Mouse (Mus musculus) intestine, embryonic 16.5 days (tissue): ENCODE data around the gene Tmem102. TPM values are rescaled to one million over a fixed set of nuclear protein-coding genes. Genes with fewer than 3 reads are reported as not detected.
A peak's percentile ranks its signal among the peaks of the same experiment; 100 is the strongest.

Source experiments
- ATAC-seq: fragments of 200-750 bp; cut with Nextera tagmentation; 2 replicates; pipeline ENCODE4 v1.8.0; 2017; ENCODE audit warnings: moderate TSS enrichment, moderate library complexity
- H3K27ac ChIP-seq: fragments of 300-500 bp; sonication (generic); 2 replicates; pipeline ENCODE4 v1.5.1; 2014; ENCODE audit warnings: mild to moderate bottlenecking, low read length
- H3K27me3 ChIP-seq: fragments of 300-500 bp; sonication (generic); replicated peaks from 2 replicates; pipeline ENCODE4 v1.6.1; 2014; ENCODE audit warnings: low read length, control low read depth, mixed read lengths; ENCODE audit not compliant: control insufficient read depth, insufficient read depth
- H3K36me3 ChIP-seq: fragments of 300-500 bp; sonication (generic); 2 replicates; pipeline ENCODE4 v1.6.1; 2014; ENCODE audit warnings: low read length, control low read depth; ENCODE audit not compliant: control insufficient read depth, insufficient read depth
- H3K4me1 ChIP-seq: fragments of 300-500 bp; sonication (generic); 2 replicates; pipeline ENCODE4 v1.6.1; 2014; ENCODE audit warnings: low read length, control low read depth, mixed read lengths; ENCODE audit not compliant: control insufficient read depth, insufficient read depth
- H3K4me2 ChIP-seq: fragments of 300-500 bp; sonication (generic); 2 replicates; pipeline ENCODE4 v1.6.1; 2014; ENCODE audit warnings: low read depth, low read length, control low read depth
- H3K4me3 ChIP-seq: fragments of 300-500 bp; sonication (generic); 2 replicates; pipeline ENCODE4 v1.5.1; 2014; ENCODE audit warnings: mild to moderate bottlenecking, low read length
- H3K9ac ChIP-seq: fragments of 300-500 bp; sonication (generic); 2 replicates; pipeline ENCODE4 v1.6.1; 2014; ENCODE audit warnings: low read depth, low read length
- H3K9me3 ChIP-seq: fragments of 300-500 bp; sonication (generic); 2 replicates; pipeline ENCODE4 v1.6.1; 2016; ENCODE audit warnings: low read length, control low read depth; ENCODE audit not compliant: control insufficient read depth
- WGBS: fragments of 180-500 bp; shearing (Covaris S2); extraction: QIAGEN DNeasy Blood & Tissue Kit; methylation state at CpG from one replicate; pipeline ENCODE4 v1.1.7; 2014; 5-methylcytosine and 5-hydroxymethylcytosine counted together
- polyA plus RNA-seq: library from polyadenylated mRNA; unstranded; fragments of >200 nt; fragmentation: Nextera tagmentation; extraction: Ambion mirVana; gene quantifications from 2 replicates; pipeline ENCODE4 v1.2.1, GENCODE M21; 2015

Gene Tmem102
- polyA plus RNA-seq, 1 experiment from 2014 or later: 34.6 TPM

GRCm38 (mm10) chr11:69758090-69758456, 47.4 kb downstream of the Tmem102 start:
- ATAC-seq: peak; percentile 89
- 0% methylated on average over 26 of the region's 26 CpGs for whole genome bisulfite sequencing
- Histone ChIP-seq H3K27me3 (no peaks in the 10 kb centered on the region), H3K36me3 (no peaks in the 10 kb centered on the region), H3K9ac (peak overlapping the region; percentile 75), H3K4me2 (peak overlapping the region; percentile 63), H3K27ac (peak overlapping the region; percentile 98), H3K4me3 (peak overlapping the region; percentile 58), H3K9me3 (no peaks in the 10 kb centered on the region), H3K4me1 (peaks cover 32% of the 10 kb centered on the region)

GRCm38 (mm10) chr11:69757303-69758089, 47.9 kb downstream of the Tmem102 start:
- peak overlapping the region; percentile 75 for H3K9ac ChIP-seq
- no peak for ATAC-seq
- H3K4me2 ChIP-seq: peak overlapping the region; percentile 63
- H3K27me3 ChIP-seq: no peaks in the 10 kb centered on the region
- peak overlapping the region; percentile 58 for H3K4me3 ChIP-seq
- 41% methylated on average over 9 of the region's 9 CpGs for WGBS
- H3K36me3 ChIP-seq: no peaks in the 10 kb centered on the region
- peaks cover 38% of the 10 kb centered on the region for H3K4me1 ChIP-seq
- H3K27ac ChIP-seq: peak overlapping the region; percentile 98
- no peaks in the 10 kb centered on the region for H3K9me3 ChIP-seq

GRCm38 (mm10) chr11:69754701-69755100, 50.7 kb downstream of the Tmem102 start:
- 53% methylated on average over 3 of the region's 3 CpGs for WGBS
- no peaks in the 10 kb centered on the region for H3K27me3 ChIP-seq
- H3K4me2 ChIP-seq: no peak overlapping the region
- H3K27ac ChIP-seq: no peak overlapping the region
- no peak overlapping the region for H3K4me3 ChIP-seq
- no peak for ATAC-seq
- H3K4me1 ChIP-seq: peaks cover 33% of the 10 kb centered on the region
- no peaks in the 10 kb centered on the region for H3K36me3 ChIP-seq
- H3K9me3 ChIP-seq: no peaks in the 10 kb centered on the region
- H3K9ac ChIP-seq: no peak overlapping the region

GRCm38 (mm10) chr11:69754233-69754632, 51.2 kb downstream of the Tmem102 start:
- Histone ChIP-seq H3K9me3 (no peaks in the 10 kb centered on the region), H3K27me3 (no peaks in the 10 kb centered on the region), H3K36me3 (no peaks in the 10 kb centered on the region), H3K4me1 (peaks cover 30% of the 10 kb centered on the region), H3K4me3 (no peak overlapping the region), H3K27ac (no peak overlapping the region), H3K4me2 (no peak overlapping the region), H3K9ac (no peak overlapping the region)
- ATAC-seq: no peak
- WGBS: 86% methylated on average over 5 of the region's 5 CpGs

Other genes with a start within 250 kb of the Tmem102 start
- gene Efnb3, start 245.4 kb downstream of the Tmem102 start, polyA plus RNA-seq: 6.3 and 6.8 TPM in 2 replicates
- 24.5 and 26.6 TPM in 2 replicates for gene Wrap53, start 225.4 kb downstream of the Tmem102 start, polyA plus RNA-seq
- gene Trp53, start 225.3 kb downstream of the Tmem102 start, polyA plus RNA-seq: 132 and 148 TPM in 2 replicates
- gene Atp1b2, start 199.7 kb downstream of the Tmem102 start, polyA plus RNA-seq: 6.6 and 6.8 TPM in 2 replicates
- 0.10 and 0.72 TPM in 2 replicates for gene Shbg, start 187.7 kb downstream of the Tmem102 start, polyA plus RNA-seq
- 15.4 and 18.1 TPM in 2 replicates for gene Sat2, start 183.6 kb downstream of the Tmem102 start, polyA plus RNA-seq
- 12.1 and 12.6 TPM in 2 replicates for gene Fxr2, start 172.6 kb downstream of the Tmem102 start, polyA plus RNA-seq
- gene Sox15, start 150.3 kb downstream of the Tmem102 start, polyA plus RNA-seq: not detected in 2 replicates
- gene Mpdu1, start 143.0 kb downstream of the Tmem102 start, polyA plus RNA-seq: 68.3 and 69.9 TPM in 2 replicates
- gene Cd68, start 139.5 kb downstream of the Tmem102 start, polyA plus RNA-seq: 14.0 and 14.7 TPM in 2 replicates
- 524 and 563 TPM in 2 replicates for gene Eif4a1, start 133.2 kb downstream of the Tmem102 start, polyA plus RNA-seq
- 51.8 and 60.3 TPM in 2 replicates for gene Senp3, start 123.5 kb downstream of the Tmem102 start, polyA plus RNA-seq
- gene Tnfsf13, start 119.8 kb downstream of the Tmem102 start, polyA plus RNA-seq: 0.44 and 0.57 TPM in 2 replicates
- 6.0 and 6.3 TPM in 2 replicates for gene Tnfsf12, start 109.8 kb downstream of the Tmem102 start, polyA plus RNA-seq
- gene Tnfsfm13, start 109.5 kb downstream of the Tmem102 start, polyA plus RNA-seq: 3.0 and 3.3 TPM in 2 replicates
- gene Polr2a, start 47.0 kb downstream of the Tmem102 start, polyA plus RNA-seq: 14.8 and 16.8 TPM in 2 replicates
- 0.13 and 0.16 TPM in 2 replicates for gene Slc35g3, start 43.7 kb downstream of the Tmem102 start, polyA plus RNA-seq
- gene Zbtb4, start 39.7 kb downstream of the Tmem102 start, polyA plus RNA-seq: 2.3 and 2.4 TPM in 2 replicates
- 3.9 and 4.7 TPM in 2 replicates for gene Chrnb1, start 9.7 kb downstream of the Tmem102 start, polyA plus RNA-seq
- gene Fgf11, start 3.8 kb downstream of the Tmem102 start, polyA plus RNA-seq: 1.3 and 1.4 TPM in 2 replicates
- gene Gm39566, start 9.7 kb upstream of the Tmem102 start, polyA plus RNA-seq: not detected in 2 replicates
- gene Spem2, start 12.8 kb upstream of the Tmem102 start, polyA plus RNA-seq: not detected in 2 replicates
- gene Spem1, start 16.6 kb upstream of the Tmem102 start, polyA plus RNA-seq: 0.22 TPM in 1 of 2 replicates, not detected in the other
- 3.4 and 4.1 TPM in 2 replicates for gene Nlgn2, start 32.2 kb upstream of the Tmem102 start, polyA plus RNA-seq
- 470 and 476 TPM in 2 replicates for gene Tmem256, start 32.9 kb upstream of the Tmem102 start, polyA plus RNA-seq
- gene Plscr3, start 40.8 kb upstream of the Tmem102 start, polyA plus RNA-seq: 73.0 and 75.2 TPM in 2 replicates
- gene Tnk1, start 53.1 kb upstream of the Tmem102 start, polyA plus RNA-seq: 20.5 and 23.5 TPM in 2 replicates
- gene Tmem95, start 72.4 kb upstream of the Tmem102 start, polyA plus RNA-seq: not detected in 2 replicates
- gene Kctd11, start 75.8 kb upstream of the Tmem102 start, polyA plus RNA-seq: 5.5 and 6.2 TPM in 2 replicates
- 4.2 and 5.2 TPM in 2 replicates for gene Acap1, start 89.9 kb upstream of the Tmem102 start, polyA plus RNA-seq
- gene 2810408A11Rik, start 95.4 kb upstream of the Tmem102 start, polyA plus RNA-seq: 4.7 and 5.4 TPM in 2 replicates
- 7.1 and 10.1 TPM in 2 replicates for gene Neurl4, start 95.4 kb upstream of the Tmem102 start, polyA plus RNA-seq
- 60.0 and 63.8 TPM in 2 replicates for gene Gps2, start 108.3 kb upstream of the Tmem102 start, polyA plus RNA-seq
- gene Eif5a, start 116.3 kb upstream of the Tmem102 start, polyA plus RNA-seq: 1,478 and 1,683 TPM in 2 replicates
- 1.3 and 2.1 TPM in 2 replicates for gene Ybx2, start 130.2 kb upstream of the Tmem102 start, polyA plus RNA-seq
- 21.5 and 22.6 TPM in 2 replicates for gene Slc2a4, start 142.6 kb upstream of the Tmem102 start, polyA plus RNA-seq
- 1,377 and 1,415 TPM in 2 replicates for gene Cldn7, start 159.2 kb upstream of the Tmem102 start, polyA plus RNA-seq
- 20.7 and 20.9 TPM in 2 replicates for gene Ctdnep1, start 175.5 kb upstream of the Tmem102 start, polyA plus RNA-seq
- gene Elp5, start 176.9 kb upstream of the Tmem102 start, polyA plus RNA-seq: 92.6 and 106 TPM in 2 replicates
- 639 and 679 TPM in 2 replicates for gene Gabarap, start 185.5 kb upstream of the Tmem102 start, polyA plus RNA-seq
- 49.7 and 53.1 TPM in 2 replicates for gene Phf23, start 190.2 kb upstream of the Tmem102 start, polyA plus RNA-seq
- gene Dvl2, start 195.0 kb upstream of the Tmem102 start, polyA plus RNA-seq: 23.8 and 26.0 TPM in 2 replicates
- 172 and 189 TPM in 2 replicates for gene Acadvl, start 209.8 kb upstream of the Tmem102 start, polyA plus RNA-seq
- gene Dlg4, start 211.3 kb upstream of the Tmem102 start, polyA plus RNA-seq: 5.1 and 6.1 TPM in 2 replicates
- 0.17 and 0.31 TPM in 2 replicates for gene Asgr1, start 248.5 kb upstream of the Tmem102 start, polyA plus RNA-seq